Mouse (Mus musculus) thymus, postnatal 0 days (tissue): Measurements from ENCODE around the gene Snrnp40. TPM values are rescaled to one million over a fixed set of nuclear protein-coding genes. Genes with fewer than 3 reads are reported as not detected.

ENCODE experiments used
- DNase-seq: peaks from one replicate; pipeline ENCODE4 v3.0.0-alpha.2; 2015; ENCODE audit warnings: low spot score
- polyA plus RNA-seq: library from polyadenylated mRNA; unstranded; fragments of >200 nt; fragmentation: Nextera tagmentation; extraction: Ambion mirVana; gene quantifications from 2 replicates; pipeline ENCODE4 v1.2.1, GENCODE M21; 2015

Gene Snrnp40
- polyA plus RNA-seq = 152 and 156 TPM in 2 replicates

DNA sequence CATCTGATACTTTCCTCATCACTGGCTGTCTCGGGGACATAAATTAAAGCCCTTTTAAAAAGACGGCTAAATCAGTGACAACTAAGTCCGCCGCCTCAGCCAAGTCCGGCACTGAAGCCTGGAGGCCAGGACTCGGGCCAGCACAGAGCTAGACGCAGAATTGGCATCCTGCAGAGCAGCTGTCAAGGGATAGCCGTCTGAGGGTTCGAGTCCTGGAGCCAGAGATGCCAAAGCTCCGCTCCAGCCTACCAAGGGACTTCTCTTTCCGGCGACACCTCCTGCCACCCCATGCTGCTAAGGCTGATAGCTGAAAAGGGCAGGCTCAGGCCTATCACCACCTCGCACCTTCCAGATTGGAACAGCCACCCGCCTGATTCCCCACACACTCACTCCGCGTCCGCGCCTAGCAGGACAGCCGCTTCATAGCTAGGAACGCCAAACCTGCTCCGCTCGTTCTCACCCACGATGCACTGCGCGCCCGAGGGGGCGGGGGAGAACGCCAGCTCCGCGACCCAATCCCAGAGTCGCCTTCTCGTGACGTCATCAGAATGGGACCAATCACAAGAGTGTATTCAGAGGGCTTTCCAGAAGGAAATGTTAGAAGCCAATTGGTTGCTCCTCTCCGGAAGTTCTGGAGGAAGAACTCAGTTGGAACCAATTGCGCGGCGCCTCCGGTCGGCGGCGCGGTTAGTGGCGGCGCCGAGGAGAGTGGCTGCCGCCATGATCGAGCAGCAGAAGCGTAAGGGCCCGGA is at the start of gene Snrnp40, which contains the start of gene Zcchc17:
Gene Snrnp40 (plus strand): TSS at position 647 of the 752 bp plus-strand sequence.
Gene Zcchc17 (minus strand): TSS at position 458 of the 752 bp plus-strand sequence.
- peak; percentile 100 for DNase-seq

DNA sequence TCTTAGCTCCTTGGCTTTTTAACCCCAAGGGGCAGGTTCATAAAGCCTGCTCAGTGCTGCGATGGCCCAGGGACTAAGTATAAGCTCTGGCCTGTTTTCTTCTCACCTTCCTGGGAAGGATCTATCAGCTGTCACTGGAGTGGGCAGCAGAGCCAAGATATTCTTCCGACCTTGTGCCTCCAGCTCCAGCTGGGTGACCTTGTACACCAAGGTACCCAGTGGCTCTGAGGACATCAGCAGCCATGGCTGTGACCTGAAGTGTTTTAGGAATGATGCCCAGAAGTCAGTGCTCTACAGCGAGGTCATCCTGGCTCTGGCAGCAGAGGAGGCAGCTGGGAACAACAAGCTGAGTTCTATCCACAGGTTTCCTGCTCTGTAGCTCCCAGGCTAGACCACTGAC is 47.4 kb upstream of the Snrnp40 start:
- no peak for DNase-seq

DNA sequence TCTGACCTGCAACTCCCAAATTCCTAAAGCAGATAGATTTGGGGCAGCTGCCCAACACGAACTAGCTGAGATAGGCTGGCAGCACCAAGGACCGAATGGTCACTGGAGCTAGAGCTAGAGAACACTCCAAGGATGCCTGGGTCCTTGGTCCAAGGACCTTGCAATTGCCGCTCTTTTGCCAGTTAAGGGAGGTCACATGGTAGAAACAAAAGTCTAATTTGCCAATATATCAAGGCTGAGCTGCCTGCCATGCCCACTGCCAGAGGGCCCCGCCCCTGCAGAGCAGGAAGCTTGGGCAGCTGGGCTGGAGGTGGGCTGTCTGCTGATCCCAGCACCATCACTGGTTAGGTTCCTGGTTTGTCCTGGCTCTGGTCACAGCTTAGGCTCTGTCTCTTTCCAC is 46.4 kb upstream of the Snrnp40 start:
- no peak for DNase-seq

DNA sequence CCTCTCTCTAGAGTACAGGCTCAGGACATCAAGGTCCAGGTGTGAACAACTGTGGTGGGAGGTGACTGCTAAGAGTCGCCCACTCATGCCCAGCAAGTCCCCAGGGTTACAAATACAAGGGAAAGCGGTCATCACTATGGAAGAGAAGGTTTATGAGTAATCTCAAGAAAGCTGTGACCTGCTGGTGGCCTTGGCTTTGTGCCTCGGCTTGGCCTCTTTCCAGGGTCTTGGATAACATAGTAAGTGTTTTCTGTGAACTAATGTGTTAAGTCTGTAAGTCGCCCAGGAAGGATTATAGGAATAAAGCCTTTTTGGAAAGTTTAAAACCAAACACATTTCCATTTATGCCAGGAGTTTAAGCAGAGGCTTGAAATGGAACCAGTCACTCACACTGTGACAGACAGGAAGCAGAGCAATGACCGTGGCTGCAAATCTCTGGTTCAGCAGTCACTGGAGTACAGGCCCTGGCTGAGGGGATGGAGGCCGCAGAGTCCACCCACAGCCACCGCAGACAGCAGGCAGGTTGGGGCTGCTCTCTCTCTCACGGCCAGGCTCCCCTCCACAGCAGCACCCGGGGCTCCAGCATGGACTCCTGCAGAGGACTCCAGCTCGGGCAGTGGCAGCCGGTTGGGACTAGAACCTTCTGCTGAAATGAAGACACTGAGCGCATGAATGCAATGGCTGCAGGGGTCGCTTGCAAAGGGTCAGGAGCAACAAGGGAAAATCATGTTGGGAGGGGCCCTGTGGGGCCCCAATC is 44.0 kb upstream of the Snrnp40 start:
- DNase-seq = no peak

DNA sequence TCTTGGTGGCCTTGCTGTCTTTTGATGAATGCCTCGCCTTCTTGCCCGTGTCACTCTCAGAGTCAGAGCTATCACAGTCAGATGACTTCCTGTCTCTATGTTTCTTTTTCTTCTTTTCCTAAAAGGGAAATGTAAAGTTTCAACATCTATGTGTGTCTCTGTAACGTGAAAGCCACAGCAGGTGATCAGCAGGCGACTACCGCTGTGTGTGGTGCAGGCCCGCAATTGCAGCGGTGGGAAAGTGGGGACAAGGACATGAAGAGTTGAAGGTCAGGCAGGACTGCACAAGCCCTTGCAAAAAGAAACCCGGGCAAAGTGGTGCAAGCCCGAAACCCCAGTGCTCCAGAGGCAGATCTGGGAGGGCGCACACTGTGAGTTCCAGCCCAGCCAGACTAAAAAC is 43.2 kb upstream of the Snrnp40 start:
- DNase-seq = no peak

DNA sequence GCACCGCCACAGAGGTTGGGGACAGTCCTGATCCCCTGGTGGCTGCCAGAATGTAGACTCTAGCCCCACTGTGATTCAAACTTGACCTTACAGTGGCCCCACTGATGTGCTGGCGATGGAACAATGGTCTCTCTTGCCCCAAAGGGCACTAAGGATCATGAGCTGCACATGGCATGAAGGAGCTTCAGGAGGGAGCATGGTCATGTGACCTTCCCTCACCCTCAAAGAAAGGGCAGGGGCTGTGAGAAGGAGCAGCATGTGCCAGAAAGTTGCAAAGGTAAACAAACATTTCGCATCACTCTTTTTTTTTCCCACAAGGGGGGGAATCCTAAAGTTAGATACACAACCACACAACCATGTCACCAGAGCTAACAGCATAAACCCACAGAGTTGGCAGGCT is 41.8 kb upstream of the Snrnp40 start:
- DNase-seq = no peak

DNA sequence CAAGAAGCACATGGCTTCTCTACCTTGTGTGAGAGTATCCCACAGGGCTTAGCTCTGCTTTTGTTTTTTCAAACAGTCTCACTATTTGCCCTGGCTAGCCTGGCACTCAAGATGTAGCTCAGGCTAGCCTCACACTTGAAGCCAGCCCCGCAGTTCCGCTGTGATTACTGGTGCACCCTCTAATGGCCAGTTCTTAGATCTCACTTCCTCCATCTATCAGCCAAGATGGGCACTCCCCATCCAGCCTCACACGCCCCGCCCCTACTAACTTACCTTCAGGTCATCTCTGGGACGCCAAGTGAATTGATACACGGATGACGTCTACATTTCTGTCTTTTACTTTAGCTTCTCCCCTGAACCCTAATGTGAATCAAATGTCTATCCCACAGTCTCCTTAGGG is 40.4 kb upstream of the Snrnp40 start:
- DNase-seq = no peak

DNA sequence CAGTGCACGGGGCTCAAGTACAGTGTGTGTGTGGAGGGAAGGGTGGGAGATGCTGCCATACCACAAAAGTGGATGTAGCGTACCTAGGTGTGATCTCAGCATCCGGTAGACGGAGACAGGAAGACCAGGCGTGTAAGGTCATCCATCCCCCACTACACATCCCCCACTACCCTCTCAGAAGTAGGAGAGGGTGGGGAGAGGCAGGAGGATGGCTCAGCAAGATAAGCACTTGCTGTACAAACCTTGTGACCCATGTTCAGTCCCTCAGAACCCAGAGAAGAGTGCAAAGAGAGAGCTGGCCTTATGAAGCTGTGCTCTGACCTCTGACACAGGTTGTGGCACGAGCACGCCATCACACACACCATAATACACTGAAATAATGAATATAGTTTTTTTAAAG is 38.3 kb upstream of the Snrnp40 start:
- DNase-seq = no peak

DNA sequence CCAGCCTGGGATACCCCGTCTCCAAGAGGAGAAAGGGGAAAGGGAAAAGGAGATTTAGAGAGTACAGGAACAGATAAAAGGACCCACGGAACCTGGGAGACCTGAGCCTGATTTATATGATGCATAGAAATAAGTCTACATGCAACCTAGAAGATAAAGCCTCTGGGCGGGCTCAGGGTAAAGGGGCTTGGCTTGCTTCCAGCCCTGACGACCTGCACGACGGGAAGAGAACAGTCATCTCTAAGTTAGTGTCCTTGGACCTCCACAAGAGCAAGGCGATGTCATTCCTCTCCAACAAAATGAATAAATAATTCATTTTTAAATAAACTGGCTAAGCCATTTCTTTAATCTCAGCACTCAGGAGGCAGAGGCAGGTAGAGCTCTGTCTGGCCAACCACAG is 37.4 kb upstream of the Snrnp40 start:
- DNase-seq = no peak

DNA sequence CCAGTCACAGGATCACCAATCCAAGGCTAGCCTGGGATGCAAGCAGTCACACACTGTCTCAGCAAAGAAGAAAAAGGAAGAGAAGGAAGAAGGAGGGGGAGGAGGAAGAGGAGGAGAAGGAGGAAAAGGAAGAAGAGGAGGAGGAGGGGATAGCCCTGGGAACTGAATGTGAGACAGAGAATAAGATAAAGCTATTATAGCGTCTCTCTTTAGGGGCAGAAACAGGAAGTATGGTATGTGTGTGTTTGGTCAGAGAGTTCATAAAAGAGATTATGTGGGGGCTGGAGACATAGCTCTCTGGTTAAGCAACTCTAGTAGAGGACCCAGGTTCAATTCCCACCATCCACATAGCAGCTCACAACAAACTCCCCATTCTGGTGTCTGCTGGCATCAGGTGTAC is 36.8 kb upstream of the Snrnp40 start:
- DNase-seq = no peak

DNA sequence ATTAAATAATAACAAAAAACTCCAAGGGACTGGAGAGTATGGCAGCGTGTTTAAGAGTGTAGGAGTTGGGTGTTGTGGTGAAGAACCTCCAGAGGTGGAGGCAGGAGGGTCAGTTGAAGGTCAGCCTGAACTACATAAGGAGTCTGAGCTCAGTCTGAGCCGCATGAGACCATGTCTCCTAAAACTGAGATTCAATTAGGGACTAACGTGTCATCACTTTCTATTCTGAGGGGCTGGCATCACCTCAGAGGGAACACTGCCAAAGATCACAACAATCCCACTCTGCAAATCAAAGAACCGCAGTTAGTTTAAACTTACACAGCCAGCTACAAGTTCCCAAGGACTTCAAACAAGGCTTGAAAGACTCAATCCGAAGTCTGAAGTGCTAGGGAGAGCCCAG is 36.3 kb upstream of the Snrnp40 start:
- no peak for DNase-seq

DNA sequence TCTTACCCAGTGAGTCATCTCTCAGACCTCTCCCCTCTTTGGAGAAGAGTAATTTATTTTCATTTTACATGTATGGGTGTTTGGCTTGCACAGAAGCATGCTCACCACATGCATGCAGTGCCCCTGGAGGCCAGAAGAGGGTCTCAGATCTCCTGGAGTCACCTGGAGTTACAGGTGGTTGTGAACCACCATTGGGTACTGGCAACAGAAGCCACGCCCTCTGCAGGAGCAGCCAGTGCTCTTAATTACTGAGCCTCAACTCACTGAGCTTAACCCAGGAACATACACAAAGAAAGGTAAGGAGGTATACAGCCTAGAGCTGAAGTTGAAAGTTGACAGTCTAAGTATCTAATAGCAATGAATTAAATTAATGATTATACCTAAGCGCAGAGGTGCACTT is 34.5 kb upstream of the Snrnp40 start:
- DNase-seq = no peak

DNA sequence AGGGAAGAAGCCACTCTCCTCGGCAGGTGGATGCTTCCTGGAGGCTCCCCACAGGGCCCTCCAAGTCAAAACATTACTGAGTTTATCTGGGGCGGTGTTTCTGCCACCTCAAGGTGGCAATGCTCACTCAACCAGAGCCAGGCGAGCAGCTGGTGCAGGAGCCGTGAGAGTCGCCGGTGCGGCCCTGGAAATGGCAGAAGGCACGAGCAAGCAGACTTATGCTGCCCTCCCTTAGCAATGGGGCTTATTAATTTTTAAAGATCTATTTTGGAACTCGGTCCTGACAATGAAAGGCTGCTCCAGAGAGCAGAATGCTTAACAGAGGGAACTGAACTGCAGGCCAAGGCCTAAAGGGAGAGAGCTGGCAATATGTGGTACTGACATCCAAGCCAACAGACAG is 32.6 kb upstream of the Snrnp40 start:
- no peak for DNase-seq

DNA sequence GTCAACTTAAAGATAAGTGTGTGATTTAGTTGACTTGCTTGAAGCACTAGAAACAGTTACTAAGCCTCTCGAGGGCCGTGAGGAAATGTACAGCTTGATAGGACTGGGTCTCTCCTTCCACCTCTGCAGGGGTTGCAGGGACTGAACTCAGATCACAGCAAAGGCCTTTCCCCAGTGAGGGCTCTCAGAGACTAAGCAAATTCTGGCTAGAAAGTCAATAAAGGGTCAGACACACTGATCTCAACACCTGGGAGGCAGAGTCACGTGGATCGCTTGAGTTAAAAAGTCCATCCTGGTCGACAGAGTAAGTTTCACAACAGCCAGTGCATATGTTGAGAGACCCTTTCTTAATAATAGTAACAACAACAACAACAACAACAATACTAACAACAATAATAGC is 24.1 kb upstream of the Snrnp40 start:
- DNase-seq = no peak

DNA sequence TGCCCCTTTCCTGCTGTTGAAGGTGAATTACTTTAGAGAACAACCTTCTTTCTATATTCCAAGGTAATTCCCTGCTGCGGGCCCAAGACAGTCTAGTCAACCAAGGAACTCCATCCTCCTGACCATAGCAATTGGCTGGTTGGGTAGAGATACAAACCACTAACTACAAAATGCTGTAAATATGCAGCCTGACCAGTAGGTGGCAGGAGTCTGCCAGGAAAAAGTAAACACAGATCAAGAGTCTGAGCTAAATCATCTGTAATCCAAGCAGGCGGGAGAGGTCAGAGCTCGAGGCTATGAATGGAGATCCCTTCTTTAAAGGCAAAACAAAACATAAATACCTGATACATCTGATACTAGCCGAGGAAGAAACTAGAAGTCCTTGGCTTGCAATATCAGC is 18.2 kb upstream of the Snrnp40 start:
- peak; percentile 56 for DNase-seq

DNA sequence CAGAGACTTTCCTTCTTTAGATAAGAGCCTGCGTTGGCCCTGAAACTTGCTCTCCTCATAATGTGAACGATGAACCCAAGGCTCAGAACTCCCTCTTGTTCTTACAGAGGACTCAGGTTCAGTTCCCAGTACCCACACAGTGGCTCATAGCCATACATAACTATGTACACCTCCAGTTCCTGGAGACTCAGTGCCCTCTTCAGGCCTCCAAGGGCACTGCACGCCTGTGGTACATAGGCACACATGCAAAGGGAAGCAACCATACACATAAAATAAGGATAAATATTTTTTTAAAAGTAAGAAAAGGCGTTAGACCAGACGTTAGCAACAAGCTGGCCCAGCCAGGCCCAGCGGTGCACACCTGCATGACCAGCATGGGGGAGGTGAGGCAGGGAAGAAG is 10.3 kb upstream of the Snrnp40 start:
- no peak for DNase-seq

DNA sequence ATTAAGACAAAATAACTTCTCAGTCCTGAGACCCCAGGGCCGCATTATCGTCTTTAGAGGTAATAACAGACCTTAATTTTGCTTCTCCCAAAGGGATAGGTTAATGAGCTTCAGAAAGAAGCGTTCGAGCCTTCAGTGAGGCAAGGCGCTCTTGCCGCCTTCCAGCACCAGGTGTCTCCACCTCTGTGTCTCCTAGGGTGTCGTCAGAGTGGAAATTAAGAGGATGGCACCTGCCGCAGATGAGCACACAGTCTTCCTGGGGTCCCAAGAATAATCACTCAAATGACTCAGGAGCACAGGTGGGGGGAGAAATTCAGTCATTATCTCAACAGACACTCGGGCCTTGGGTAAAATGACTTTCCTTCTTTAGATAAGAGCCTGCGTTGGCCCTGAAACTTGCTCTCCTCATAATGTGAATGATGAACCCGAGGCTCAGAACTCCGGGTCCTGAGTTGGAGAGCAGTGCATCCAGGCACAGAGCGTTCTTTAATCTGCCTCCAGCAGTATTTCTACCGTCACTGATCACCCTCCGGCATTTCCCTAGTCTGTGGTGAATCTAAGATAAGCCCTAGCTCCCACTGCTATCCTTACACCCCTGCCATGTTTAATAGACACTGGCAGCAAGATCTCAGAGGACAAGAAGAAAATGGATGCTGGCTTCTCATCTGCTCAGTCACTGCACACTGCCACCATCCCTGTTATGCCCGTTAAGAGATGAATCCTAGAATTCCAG is 9.1 kb upstream of the Snrnp40 start:
- DNase-seq = no peak

DNA sequence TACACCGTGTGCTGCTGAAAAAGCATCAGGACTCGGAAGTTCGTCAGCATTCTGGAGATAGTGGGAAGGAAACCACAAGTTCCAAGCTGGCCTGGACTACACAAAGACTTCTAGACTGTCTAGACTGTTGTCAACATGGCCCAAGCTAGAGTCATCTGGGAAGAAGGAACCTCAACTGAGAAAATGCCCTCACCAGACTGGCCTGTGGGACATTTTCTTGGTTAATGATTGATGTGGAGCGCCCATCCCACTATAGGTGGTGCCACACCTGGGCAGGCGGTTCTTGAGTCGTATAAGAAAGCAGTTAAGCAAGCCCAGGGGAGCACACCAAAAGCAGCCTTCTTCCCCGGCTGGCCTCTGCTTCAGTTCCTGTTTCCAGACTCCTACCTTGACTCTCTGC is 7.3 kb upstream of the Snrnp40 start:
- no peak for DNase-seq

DNA sequence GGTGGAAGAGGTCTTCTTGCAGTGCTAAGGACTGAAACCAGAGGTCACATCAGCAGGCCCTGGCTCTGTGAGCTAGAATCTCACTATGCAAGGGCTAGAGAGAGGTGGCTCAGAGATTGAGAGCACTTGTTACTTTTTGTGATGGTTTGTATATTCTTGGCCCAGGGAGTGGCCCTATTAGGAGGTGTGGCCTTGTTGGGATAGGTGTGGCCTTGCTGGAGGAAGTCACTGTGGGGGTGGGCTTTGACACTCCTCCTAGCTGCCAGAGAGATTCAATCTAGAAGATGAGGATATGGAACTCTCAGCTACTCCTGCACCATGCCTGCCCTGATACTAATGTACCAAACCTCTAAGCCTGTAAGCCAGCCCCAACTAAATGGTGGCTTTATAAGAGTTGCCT is 2.0 kb upstream of the Snrnp40 start:
- no peak for DNase-seq

DNA sequence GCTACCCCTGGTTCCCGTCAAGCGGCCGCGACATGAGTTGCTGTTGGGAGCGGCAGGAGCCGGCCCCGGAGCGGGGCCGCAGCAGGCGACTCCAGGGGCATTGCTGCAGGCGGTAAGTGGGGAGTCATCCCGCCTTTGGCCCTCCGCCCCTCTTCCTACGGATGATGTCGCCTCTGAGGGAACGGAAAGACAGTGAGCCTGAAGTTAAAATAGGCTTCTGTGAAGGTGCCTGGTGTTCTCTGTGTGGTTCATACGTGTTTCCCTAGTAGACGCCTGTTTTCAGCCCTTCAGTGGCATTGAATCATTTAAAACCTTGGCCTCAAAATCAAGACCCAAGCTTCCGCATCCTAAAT is 282 bp downstream of the Snrnp40 start:
- DNase-seq = no peak

DNA sequence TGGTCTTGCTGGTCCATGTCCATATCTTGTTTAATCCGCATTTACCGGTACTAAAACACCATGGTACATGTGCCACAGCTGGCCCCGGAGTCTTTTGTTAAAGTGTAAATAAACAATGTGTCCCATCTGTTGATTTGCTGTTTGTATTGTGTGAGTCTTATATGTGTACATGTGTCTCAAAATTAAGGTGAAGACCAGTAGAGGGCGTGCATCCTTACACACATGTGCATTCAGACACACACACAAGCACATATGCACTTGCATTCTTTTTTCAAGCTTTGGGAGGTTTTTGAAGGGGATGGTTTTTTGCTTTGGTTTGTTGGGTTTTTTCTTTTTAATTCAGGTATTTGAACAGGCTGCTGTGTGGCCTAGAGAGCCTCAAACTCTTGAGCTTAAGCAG is 16.7 kb downstream of the Snrnp40 start:
- DNase-seq = peak; percentile 12

DNA sequence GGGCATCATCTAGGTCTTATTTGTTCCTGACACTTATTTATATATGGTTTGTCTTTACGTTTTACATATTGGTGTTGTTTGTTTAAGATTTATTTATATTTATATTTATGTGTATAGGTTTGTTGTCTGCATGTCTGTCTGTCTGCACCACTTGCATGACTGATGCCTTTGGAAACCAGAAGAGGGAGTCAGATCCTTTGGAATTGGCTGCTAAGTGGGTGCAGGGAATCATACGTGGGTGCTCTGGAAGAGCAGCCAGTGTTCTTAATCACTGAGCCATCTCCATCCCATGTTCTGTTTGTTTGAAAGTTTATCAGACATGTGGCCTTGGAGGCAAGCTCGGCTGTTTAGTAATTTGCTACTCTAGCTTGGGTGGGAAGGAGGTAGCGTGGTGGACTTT is 17.6 kb downstream of the Snrnp40 start:
- DNase-seq = no peak
